Mouse (Mus musculus): ENCODE data around the gene Gm20390. TPM values are rescaled to one million over a fixed set of nuclear protein-coding genes. Genes with fewer than 3 reads are reported as not detected.
"Not testable (repeated sequence)": the region's sequence is repeated elsewhere in the genome, so short reads cannot be mapped to it uniquely, and the experiment has no call there.

The Gm20390 gene
- polyA plus RNA-seq, 2 experiments from 2014 or later, result 19.2 to 305 TPM

DNA sequence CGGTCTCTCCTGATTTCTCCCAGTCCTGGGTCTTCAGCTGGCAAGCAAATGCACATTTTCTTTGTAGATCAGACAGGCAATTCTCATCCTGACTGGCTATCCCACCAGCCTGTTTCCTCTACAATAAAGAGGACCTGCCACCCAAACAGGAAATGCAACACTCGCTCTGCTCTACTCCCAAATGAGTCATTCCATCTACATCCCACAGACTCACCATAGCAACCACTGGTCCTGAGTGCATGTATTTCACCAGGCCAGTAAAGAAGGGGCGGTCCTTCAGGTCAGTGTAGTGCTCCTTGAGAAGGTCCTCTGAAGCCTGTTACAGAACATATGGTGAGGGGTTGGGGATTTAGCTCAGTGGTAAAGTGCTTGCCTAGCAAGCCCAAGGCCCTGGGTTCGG lies 5.1 kb downstream of the Gm20390 start:
- ATAC-seq, result no peak

GRCm38 (mm10) chr11:93961482-93961881 lies 6.6 kb downstream of the Gm20390 start:
- no peak for ATAC-seq

- no peak for ATAC-seq
These were observed 10.3 kb downstream of the Gm20390 start for GRCm38 (mm10) chr11:93957746-93958145.

DNA sequence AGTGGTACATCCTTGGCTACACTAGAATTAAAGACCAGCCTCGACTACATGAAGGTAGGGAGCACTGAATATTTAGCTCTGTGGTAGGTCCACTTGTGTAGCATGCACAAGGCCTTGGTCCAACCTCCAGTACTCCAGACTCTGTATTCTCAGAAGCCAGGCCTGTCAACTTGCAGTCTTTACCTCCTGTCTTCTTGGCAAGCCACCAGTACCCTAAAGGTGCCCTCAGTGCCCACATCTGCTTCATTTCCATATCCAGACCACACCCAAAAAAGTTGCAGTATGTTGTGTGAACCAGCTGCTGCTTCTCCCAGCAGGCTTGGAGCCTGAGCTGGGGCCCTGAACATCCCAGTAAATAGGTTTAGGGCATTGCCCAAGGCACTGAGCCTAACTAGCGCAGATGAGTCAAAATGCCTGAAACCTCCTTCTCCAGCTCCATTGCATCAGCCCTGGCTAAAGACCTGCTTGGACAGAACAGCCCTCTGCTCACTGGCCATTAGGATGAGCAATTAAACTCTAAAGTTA lies 11.0 kb downstream of the Gm20390 start:
- no peak for ATAC-seq

DNA sequence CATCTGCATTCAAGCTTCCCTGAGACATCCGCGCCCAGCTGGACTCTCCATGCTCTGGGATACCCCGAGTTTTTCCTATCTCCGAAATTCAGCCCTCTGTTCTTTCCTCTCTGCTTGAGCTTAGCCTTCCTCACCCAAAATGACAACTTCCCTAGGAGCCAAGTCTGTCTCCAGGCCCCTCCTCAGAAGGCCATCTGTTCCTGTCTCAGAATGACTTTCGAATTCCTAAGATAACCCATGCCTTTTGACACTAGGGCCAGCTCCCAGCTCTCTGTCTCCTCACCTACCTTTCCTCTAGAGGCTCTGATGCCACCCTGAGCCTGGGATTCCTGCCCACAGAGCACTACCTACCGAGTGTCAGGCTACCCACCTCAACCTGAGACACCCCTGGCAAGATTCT lies 11.9 kb downstream of the Gm20390 start, which contains the start of gene Nme2:
Gene Nme2 (minus strand): TSS at position 101 of the 400 bp plus-strand sequence.
- no peak for ATAC-seq

GRCm38 (mm10) chr11:93955256-93956150 lies 12.6 kb downstream of the Gm20390 start:
- peak; percentile 99 for ATAC-seq

GRCm38 (mm10) chr11:93954738-93955255 lies 13.3 kb downstream of the Gm20390 start:
- ATAC-seq, result no peak

- ATAC-seq, result no peak
These were observed 15.7 kb downstream of the Gm20390 start for GRCm38 (mm10) chr11:93952376-93952775.

DNA sequence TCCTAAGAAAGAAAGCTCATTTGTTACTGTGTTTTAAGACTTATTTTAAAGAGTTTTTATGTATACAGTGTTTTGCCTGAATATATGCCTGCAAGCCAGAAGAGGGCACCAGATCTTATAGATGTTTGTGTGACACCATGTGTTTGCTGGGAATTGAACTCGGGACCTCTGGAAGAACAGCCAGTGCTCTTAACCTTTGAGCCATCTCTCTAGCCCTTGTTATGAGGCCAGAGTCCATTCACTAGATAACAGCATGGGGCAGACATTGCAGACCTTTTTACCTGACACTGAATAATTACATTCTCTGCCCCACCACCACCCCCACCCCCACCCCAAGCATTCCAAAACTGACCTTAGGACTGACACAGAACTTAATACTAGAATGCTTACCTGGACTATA lies 18.0 kb downstream of the Gm20390 start:
- no peak for ATAC-seq

DNA sequence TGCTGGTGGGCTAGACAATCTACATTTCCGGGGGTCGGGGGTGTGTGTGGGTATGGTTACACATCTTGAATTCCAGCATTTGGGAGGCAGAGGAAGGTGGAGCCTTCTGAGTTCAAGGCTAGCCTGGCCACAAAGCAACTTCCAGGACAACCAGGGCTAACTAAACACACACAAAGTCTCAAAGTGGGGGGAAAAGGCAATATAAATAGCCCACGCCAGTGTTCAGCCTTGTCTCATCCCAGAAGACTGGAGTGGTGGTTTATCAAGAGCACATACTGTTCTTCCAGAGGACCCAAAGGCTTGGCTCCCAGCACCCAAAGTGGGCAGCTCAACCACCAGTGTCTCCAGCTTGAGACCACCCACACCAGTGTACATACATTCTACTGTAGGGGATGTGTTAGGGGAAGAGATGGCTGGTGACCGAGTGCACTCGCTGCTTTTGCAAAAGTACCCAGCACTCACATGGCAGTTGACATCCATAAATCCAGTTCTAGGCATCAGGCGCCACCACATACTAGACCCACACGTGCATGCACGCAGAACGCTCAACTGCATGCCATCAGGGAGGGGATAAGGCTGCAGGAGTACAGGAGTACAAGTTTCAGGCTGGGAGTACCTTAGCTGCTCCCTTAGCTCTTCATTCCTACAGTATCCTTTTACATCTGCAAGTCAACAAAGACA lies 19.1 kb downstream of the Gm20390 start:
- no peak for ATAC-seq

DNA sequence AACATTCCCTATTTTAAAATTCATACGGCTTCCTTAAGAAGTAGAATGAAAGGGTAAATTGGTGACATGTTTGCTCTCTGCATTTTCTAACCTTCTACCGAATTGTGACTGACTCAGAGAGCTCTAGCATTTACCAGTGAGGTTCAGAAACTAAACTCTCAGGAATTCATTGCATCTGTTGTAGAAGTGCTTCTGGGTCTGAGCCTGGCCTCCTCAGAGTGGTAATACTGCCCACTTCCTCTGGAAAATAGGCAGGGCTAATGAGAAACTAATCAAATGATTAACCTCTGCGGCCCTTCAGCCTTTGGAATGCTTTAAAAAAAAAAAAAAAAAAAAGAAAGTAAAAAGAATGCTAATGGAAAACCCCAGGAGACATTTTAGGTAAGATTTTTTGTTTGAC lies 23.1 kb downstream of the Gm20390 start:
- no peak for ATAC-seq

DNA sequence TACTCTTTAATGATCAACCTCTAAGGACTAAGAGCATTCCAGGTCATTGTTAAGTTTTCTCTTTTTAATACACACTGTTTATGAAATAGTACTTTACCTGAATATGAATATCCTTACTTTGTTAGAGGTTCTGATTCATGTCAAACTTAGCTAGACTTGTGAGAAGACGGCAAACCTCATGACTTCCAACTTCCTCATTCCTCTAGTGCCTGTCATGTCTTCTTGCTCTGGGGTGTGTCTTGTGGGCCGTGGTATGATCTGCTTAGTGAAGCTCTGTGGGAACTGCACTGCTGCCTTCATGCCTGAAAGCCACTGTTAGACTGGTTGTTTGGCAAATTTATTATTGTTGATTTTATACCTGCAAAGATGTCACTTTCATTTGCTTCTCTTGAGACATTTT lies 27.2 kb downstream of the Gm20390 start:
- no peak for ATAC-seq

DNA sequence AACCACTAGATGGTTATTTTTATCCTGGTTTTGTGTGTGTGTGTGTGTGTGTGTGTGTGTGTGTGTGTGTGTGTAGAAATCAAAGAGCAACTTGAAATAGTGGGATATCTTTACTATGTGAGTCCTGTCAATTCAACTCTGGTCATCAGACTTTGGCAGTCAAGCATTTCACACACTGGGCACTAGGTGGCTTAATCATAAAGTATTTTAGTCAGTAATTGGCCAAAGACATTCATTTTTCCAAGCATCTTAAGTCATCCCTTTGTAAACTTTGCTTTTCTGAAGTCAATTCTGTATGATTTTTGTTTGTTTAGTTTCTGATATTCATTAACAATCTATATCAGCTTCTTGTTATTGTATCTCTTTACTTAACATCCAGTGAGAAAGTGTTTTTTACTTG lies 39.0 kb downstream of the Gm20390 start:
- ATAC-seq, result no peak

- not testable (repeated sequence) for ATAC-seq
These were observed 53.1 kb downstream of the Gm20390 start for GRCm38 (mm10) chr11:93915019-93915418.

DNA sequence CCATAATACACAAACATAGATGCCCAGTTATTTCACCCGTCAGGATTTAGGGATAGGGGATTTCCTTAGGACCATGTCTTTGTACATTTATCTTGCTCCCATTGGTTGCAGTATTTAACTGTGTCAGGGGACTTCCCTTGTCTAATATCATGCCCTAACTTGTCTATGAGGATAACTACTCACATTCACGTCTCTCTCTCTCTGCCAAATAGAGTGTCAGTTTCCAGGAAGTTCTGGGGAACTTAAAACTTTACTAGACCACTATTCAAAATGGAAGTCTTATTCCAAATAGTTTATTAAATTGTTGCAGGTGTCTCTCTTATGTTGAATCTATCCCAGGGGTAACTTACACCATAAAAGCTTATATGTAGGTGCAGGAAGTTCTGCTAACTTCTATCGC lies 56.5 kb downstream of the Gm20390 start:
- no peak for ATAC-seq

- no peak for ATAC-seq
These were observed 59.3 kb downstream of the Gm20390 start for GRCm38 (mm10) chr11:93908829-93909228.

GRCm38 (mm10) chr11:93907839-93908238 lies 60.3 kb downstream of the Gm20390 start:
- no peak for ATAC-seq

- no peak for ATAC-seq
These were observed 61.3 kb downstream of the Gm20390 start for GRCm38 (mm10) chr11:93906834-93907233.

Other genes starting within 250 kb of the Gm20390 start
- gene Utp18, start 82.5 kb downstream of the Gm20390 start, polyA plus RNA-seq (2017; shearing (Covaris generic)), result 10 to 100 TPM; 15.5 to 16.5 TPM
- 10 to 100 TPM; 24.9 to 27.0 TPM for gene Mbtd1, start 82.4 kb downstream of the Gm20390 start, polyA plus RNA-seq (2017; shearing (Covaris generic))
- gene Nme2, start 12.0 kb downstream of the Gm20390 start, polyA plus RNA-seq (2017; shearing (Covaris generic)), result 100 to 1,000 TPM; 149 to 492 TPM
- 100 to 1,000 TPM; 144 to 327 TPM for gene Nme1, start 228 bp upstream of the Gm20390 start, polyA plus RNA-seq (2017; shearing (Covaris generic))
- 10 to 100 TPM; 17.2 to 18.7 TPM for gene Spag9, start 27.8 kb upstream of the Gm20390 start, polyA plus RNA-seq (2017; shearing (Covaris generic))
- 1 to 10 TPM; 5.3 to 5.8 TPM for gene Tob1, start 243.2 kb upstream of the Gm20390 start, polyA plus RNA-seq (2017; shearing (Covaris generic))

All from activated CD4-positive, CD25-positive, alpha-beta regulatory T cell, adult 4 months (primary cell).